Mouse (Mus musculus) heart, adult 11 months (tissue): ENCODE results near the gene Rasl2-9.
A peak's percentile ranks its signal among the peaks of the same experiment; 100 is the strongest.
"Not testable (repeated sequence)": the region's sequence is repeated elsewhere in the genome, so short reads cannot be mapped to it uniquely, and the experiment has no call there.

Experiments
- DNase-seq: peaks from one replicate; pipeline ENCODE4 v3.0.0; 2022

Rasl2-9 gene

DNA sequence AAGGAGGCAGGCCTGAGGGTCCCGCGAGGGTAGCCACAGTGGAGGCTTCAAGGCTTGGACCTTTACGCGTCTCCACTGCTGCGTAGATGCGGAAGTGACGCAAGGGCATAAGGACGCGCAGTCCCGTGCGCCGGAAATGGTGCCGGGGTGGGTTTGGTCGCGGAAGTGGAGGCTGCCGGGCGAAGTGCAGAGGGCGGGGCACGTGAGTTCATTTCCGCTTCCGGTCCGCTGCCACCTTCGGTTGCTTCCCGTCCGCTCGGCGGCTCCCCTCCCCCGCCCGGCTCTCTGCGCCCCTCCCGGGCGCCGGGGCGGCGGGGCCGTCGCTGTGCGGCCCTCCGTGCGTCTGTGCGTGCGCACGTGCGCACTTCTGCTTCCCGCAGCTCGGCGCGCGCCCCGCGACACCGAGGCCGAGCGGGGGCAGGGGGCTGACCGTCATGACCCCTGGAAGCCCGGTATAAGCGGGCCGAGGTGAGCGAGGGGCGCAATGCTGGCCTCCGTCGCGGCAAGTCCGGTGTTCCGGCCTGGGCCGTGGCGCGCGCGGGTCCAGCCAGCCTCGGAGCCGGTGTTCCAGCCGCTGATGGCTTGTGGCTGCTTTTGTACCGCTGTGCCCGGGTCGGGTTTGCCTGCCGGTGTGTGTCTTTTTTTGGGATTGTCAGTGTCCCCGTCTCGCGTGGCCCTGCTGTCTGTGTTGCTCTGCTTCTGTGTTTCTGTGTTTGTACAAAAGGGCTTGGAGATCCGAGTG lies 45.6 kb downstream of the Rasl2-9 start, which contains the start of gene Epn1:
Gene Epn1, plus strand, starts transcription at position 226 of the 742 bp plus-strand sequence.
- DNase-seq: peak; percentile 99

- DNase-seq: not testable (repeated sequence)
Observed at GRCm38 (mm10) chr7:5079365-5080009, 46.3 kb downstream of the Rasl2-9 start.

- no peak for DNase-seq
Observed at GRCm38 (mm10) chr7:5076931-5077330, 48.8 kb downstream of the Rasl2-9 start.

- DNase-seq: no peak
Observed at GRCm38 (mm10) chr7:5074984-5075383, 50.8 kb downstream of the Rasl2-9 start.
